Mouse (Mus musculus) T-helper 1 cell (primary cell): ENCODE measurements around the gene Gm28041.
"Not testable (repeated sequence)": the region's sequence is repeated elsewhere in the genome, so short reads cannot be mapped to it uniquely, and the experiment has no call there.

Experiments
- in situ Hi-C: fragments of 300-600 bp; cut with MboI, MseI; formaldehyde crosslinking; loops from one replicate; pipeline ENCODE4 v1.15.1; 2025; ENCODE audit warnings: high pct_unique_total_duplicates

The Gm28041 gene

GRCm38 (mm10) chr13:67375050-67375911 is at the start of gene Gm28041, which contains the start of gene Zfp456:
Gene Gm28041 (minus strand): TSS chr13:67375733.
Gene Zfp456 (minus strand): TSS chr13:67375810.
- in situ Hi-C loops = loop anchor here (10.0 kb wide), 1 partner anchor 200 kb away; the partner anchor contains the start of gene Rsl1

- in situ Hi-C loops = loop anchor here (25.0 kb wide), 1 partner anchor 1165 kb away; the partner anchor contains the start of genes 1700001L19Rik, Fastkd3 and Mtrr
These were observed 47.0 kb upstream of the Gm28041 start for GRCm38 (mm10) chr13:67422532-67422931.

DNA sequence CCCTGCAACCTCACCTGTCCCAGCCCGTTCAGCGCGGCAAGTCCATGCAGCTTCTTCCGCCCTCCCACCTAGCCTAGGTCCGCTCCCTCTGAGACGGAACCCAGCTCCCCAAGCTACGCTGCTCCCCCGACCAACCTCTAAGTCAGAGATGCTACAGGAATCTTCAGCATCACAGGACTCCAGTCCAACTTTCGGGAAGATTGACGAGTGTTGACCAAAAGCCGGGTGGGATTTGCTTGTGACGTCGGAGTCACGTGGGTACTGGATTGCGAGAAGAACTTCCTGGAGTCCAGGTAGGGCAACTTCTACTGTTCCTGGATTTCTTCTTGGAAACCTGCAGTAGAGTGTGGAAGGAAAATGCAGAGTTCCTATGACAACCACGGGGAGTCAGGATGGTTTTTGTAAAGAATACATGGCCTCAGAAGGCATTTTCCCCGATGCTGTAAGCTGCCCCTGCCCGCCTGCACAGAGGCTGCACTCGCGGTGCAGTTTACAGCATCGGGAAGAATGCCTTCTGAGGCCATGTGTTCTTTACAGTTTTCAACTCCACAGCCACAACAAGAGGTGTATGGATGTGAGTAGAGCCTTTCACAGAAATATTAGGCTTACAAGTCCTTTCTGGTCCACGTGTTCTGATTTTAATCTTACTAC is 45.8 kb upstream of the Gm28041 start, which contains the start of gene Zfp459:
Zfp459 (minus strand) TSS at position 212 of the 651 bp plus-strand sequence.
- in situ Hi-C loops = loop anchor here (25.0 kb wide), 1 partner anchor 1166 kb away; the partner anchor contains the start of genes 1700001L19Rik, Fastkd3 and Mtrr

- in situ Hi-C loops = loop anchor here (25.0 kb wide), 1 partner anchor 1167 kb away; the partner anchor contains the start of genes 1700001L19Rik, Fastkd3 and Mtrr
These were observed 45.1 kb upstream of the Gm28041 start for GRCm38 (mm10) chr13:67420558-67421206.

DNA sequence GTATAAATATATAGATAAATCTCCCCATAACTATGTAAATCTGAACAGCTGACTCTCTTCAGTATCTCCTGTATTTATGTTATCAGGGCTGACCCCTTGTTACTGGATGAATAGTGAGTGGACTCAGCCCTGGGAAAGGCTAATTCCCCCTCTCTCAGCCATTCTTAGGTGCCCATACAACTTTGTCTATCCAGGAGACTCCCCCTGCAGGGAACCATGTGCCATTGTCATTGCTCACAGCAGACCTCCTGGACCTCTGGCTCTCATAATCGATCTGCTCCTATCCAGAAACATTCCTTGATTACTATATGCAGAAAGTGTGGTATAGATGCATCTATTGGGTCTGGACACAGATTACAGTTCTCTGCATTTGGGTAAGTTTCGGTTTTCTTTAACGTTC is 41.3 kb upstream of the Gm28041 start:
- in situ Hi-C loops = loop anchor here (25.0 kb wide), 1 partner anchor 1170 kb away; the partner anchor contains the start of genes 1700001L19Rik, Fastkd3 and Mtrr

DNA sequence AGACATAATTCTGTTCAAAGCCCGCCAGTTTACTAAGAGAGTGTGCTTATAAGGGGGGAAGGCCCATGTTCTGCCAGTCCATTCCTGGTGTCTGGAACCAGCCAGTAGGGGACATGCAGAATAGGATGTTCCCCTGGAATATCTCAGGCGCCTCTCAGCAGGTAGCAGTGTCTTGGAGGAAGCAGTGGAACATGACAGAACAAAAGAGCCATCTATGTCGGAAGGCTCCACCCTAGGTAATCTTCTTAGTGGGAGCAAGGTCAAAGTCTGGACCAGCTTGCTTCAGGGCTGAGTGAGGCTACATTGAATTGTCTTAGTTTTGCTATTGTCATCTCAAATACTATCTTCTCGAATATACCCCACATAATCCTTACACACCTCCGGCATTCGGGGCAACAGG is 40.2 kb upstream of the Gm28041 start:
- in situ Hi-C loops = loop anchor here (25.0 kb wide), 1 partner anchor 1172 kb away; the partner anchor contains the start of genes 1700001L19Rik, Fastkd3 and Mtrr

GRCm38 (mm10) chr13:67413634-67414033 is 38.1 kb upstream of the Gm28041 start:
- in situ Hi-C loops = loop anchor here (25.0 kb wide), 1 partner anchor 1174 kb away; the partner anchor contains the start of genes 1700001L19Rik, Fastkd3 and Mtrr

- in situ Hi-C loops = not testable (repeated sequence)
These were observed 23.8 kb upstream of the Gm28041 start, which contains the start of gene Zfp429 for GRCm38 (mm10) chr13:67399183-67399903. Gene Zfp429 (minus strand): TSS chr13:67399819.

- in situ Hi-C loops = loop anchor here (10.0 kb wide), 1 partner anchor 201 kb away; the partner anchor contains the start of gene Rsl1
These were observed 722 bp upstream of the Gm28041 start for GRCm38 (mm10) chr13:67376255-67376654.

DNA sequence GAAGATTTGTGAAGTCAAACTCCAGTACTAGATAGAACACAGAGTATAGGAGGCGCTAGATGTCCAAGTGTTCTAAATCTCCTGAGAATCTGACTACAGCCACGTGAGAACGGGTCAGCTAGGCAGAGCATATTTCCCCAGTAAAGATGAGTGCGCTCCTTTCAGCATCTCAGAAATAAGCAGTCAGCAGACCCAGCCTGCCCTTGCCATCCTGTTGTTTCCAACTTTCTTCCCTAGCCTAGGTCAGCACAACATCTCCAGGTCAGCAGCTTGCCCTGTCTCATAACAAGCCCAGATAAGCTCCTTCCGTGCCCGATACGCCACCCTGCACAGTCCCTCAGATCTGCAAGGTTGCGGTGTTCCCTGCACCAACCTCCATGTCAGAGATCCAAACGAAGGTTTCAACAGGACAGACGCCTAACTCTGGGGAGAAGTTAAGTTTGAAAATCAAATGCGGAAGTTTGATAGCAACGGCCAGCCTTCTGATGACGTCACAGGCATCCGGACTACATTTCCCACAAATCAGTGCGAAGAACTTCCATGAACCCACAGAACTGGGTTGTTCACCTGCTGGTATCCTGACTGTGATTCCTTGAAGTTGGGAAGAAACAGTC is 15.3 kb downstream of the Gm28041 start, which contains the start of the genes Gm28044 and Zfp953:
Gm28044 (minus strand) TSS at position 406 of the 614 bp plus-strand sequence.
Zfp953 (minus strand) TSS at position 475 of the 614 bp plus-strand sequence.
- in situ Hi-C loops = no loop called here

DNA sequence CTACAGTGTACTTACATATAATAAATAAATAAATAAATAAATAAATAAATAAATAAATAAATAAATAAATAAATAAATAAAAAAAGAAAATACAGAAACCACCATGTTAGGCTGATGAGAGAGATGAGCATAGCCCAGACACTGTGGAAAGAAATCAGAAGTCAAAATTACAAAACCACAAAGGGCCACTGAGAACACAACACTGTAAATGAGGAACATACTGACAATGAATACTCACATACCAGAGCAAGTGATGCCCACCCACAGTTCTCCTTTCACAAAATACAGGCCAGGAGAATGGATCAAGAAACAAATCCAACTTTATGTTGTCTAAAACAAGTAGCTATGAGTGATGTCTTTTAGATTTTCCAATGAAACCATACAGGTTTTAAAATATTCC is 23.7 kb downstream of the Gm28041 start:
- in situ Hi-C loops = no loop called here

DNA sequence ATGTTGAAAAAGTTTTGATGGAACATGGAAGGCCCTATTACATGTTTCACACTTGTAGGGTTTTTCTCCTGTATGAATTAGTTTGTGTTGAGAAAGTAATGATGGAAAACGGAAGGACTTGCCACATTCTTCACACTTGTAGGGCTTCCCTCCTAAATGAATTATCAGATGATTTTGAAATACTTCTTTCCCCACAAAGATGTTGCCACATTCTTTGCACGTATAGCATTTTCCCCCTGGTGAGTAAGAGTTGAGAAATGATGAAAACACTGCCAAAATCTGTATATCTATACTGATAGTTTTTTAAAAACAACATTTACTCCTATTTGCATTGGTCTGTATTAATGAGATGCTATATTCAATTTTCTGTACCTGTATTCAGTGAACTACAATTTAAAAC is 32.1 kb downstream of the Gm28041 start:
- in situ Hi-C loops = no loop called here

- in situ Hi-C loops = loop anchor here (5.0 to 10.0 kb wide), 2 partner anchors 119 to 502 kb away; partner anchors contain the start of genes Gm10037 and Zfp874a
These were observed 42.7 kb downstream of the Gm28041 start for GRCm38 (mm10) chr13:67332877-67333276.

GRCm38 (mm10) chr13:67332019-67332724 is 43.4 kb downstream of the Gm28041 start, which contains the start of gene Zfp595:
Gene Zfp595 (minus strand): TSS chr13:67332570.
- in situ Hi-C loops = loop anchor here (5.0 to 10.0 kb wide), 2 partner anchors 120 to 503 kb away; partner anchors contain the start of genes Gm10037 and Zfp874a

GRCm38 (mm10) chr13:67306718-67307117 is 68.8 kb downstream of the Gm28041 start:
- in situ Hi-C loops = loop anchor here (5.0 kb wide), 1 partner anchor 184 kb away; the partner anchor contains the start of gene Zfp759

DNA sequence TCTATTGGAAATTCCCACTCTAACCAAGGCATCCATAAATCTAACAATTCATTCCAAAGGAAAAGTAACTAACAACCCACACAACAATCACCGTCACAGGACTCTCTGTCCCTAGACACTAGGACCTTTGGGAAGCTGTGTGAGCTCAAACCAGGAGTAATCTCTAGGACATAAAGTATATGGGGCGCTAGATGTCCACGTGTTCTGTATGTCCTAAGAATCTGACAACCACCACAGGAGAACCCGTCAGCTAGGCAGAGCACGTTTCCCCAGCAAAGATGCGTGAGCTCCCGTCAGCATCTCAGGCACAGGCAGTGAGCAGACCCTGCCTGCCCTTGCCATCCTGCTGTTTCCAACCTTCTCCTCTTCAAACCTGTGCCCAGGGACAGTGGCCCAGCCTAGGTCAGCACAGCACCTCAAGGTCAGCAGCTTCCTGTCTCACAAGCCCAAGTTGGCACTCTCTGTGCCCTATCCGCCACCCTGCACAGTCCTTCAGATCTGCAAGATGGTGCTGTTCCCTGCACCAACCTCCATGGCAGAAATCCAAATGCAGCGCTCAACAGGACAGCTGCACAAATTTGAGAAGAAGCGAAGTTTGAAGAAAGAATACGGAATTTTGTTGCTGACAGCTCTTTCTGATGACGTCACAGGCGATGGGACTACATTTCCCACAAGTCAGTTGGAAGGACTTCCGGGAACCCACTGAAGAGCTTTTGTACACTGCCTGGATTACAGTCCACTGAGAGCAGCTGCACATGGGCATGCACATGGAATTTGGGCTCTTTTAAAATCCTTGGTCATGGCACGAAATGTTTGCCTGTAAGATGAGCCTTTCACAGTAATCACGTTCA is 69.5 kb downstream of the Gm28041 start, which contains the start of gene Zfp457:
Zfp457 (minus strand) TSS at position 664 of the 851 bp plus-strand sequence.
- in situ Hi-C loops = loop anchor here (5.0 kb wide), 1 partner anchor 184 kb away; the partner anchor contains the start of gene Zfp759
